Mouse (Mus musculus) adrenal gland, postnatal 36 days (tissue): ENCODE data around the gene Adrb1. TPM values are rescaled to one million over a fixed set of nuclear protein-coding genes. Genes with fewer than 3 reads are reported as not detected.

Source experiments
- DNase-seq, 2 experiments: peaks; one replicate each; pipeline ENCODE4 v3.0.0; 2021; ENCODE audit warnings: mixed read lengths in 1 of 2
- total RNA-seq, 2 experiments: library from RNA; stranded (reverse); gene quantifications; 2 replicates each; pipeline ENCODE4 v1.2.3; 2021

The Adrb1 gene
- total RNA-seq, 2 experiments from 2014 or later, result 2.9 to 4.1 TPM

DNA sequence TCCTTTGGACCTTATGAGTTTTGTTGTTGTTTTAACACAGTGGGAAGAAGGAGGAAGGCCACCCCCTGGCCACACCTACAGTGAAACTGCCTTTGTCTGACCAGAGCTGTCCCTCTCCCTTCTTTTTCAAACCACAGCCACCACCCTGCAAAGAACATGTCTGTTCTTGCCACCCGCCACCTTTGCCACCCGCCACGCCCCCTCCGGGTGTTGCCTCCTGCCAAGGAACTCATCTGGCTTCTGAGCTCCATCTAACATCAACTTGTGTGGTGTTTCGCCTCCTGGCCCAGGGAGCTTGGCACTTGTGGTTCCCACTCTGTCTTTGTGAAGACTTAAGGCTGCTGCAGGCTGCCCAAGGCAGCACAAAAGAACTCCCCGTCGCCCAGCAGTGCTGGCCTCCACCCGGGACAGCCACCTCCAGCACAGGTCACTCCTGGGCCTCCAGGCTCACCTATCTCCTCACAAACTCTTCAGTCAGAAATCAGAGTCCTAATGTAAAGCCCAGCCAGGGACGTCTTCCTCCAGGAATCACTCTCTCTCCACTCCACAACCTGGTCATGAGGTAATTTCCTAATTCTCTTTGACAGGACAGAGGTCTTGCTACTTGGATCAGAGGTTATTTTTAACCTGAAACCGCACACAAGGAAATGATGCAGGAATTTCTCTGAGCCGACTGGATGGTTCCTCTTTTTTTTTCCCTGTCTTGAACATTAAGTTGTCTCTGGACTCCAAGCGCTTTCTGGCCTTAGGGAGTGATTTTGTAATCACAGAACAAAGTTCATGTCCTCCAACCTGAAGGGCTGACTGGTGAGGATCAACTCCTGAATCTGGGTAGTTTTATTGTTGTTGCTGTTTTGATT lies 18.5 kb upstream of the Adrb1 start:
- no peak for DNase-seq

GRCm38 (mm10) chr19:56705026-56705675 lies 16.8 kb upstream of the Adrb1 start:
- no peak for DNase-seq

DNA sequence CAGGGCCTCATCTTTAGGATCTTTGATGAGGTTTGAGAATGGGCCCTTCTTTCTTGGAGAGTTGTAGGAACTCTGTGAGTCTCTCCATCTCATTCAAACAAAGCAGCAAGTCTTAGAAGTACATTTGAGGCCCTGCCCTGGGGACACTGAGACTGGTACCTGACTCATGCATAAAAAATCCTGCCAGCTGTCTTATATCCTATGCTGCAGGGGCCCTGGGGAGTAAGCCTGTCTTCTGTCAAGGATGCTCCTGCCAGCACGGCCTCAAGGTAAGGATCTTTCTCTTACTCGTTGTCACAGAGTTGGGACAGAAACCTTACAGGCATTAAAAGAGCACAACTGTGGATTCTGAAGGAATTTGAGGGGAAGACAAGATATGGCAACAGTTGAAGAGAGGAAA lies 13.2 kb upstream of the Adrb1 start:
- DNase-seq, result no peak

DNA sequence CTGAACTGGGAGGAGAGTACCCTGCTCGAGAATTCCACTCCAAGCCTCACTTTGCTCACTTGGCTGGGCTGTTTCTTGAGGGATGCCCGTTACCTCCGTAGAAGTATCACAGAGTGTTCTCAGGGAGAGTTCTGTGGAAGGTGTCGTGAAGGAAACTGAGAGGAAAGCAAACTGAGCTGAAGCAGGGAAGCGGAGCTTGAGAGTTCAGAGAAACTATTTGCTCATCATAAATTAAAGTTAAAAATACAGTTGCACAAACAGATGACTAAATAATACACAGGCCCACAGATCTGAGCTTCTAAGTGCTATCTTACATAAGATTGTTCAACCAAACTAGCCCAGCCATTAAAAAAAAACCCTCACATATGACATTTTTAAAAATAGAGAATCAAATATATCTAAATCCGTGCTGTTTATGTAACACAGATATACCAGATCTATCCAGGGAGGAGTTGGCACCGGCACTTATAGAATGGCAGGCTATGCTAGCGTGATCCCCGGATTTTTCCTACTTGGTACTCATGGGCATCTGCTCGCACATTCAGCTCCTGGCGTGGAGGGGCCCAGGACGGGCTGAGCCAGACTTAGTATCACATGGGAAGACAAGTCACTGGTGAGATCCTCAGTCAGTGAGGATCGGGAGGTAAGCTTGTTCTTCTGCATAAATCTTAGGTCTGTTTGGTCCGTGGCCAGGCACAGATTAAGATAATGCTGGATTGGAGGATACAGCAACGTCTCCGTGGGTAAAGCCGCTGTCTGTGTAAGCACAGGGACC lies 11.7 kb upstream of the Adrb1 start:
- DNase-seq, result no peak

- DNase-seq, result no peak
These were observed 8.4 kb upstream of the Adrb1 start for GRCm38 (mm10) chr19:56713613-56714012.

DNA sequence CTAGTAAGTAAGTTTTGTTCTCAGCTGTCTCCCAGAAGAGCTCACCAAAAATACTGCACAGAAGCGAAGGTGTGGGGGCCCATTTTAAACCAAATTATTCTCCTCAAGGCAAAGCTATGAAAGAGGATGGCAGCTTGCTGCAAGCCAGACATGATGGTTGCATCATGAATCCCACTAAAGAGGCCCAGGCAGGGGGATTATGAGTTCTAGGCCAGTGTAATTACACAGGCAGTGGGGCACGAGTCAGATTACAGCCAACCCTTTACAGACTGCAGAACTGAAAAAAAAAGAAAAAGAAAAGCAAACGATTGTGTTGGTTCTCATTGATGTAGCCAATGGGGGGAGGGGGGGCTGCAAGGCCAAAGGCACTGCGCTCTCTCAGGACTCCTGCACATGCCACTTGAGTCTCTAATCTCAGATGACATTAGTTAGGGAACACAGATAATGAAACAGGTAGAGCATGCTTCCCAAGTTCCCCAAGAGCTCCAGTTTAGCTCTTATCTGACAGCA lies 7.3 kb upstream of the Adrb1 start:
- no peak for DNase-seq

DNA sequence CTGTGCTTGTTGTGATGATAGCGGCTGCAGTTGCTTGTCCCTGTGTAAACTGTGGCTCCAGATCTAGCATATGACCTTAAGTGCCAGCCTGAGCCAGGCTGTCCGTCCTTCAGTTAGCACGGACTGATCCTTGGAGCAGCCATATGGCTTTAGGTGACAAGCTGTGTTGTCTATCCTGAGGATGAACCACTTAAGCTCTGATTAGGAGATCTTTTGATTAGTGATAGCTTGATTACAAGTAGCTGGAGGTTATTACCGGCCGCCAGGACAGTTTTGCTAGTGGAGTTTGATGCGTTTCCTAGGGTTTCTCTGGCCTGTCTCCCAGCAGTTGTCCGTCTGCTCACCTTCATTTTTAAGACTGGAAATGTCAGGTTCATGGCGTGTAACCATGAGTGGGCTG lies 4.0 kb upstream of the Adrb1 start:
- no peak for DNase-seq

GRCm38 (mm10) chr19:56720882-56721281 lies 1.1 kb upstream of the Adrb1 start:
- no peak for DNase-seq

- DNase-seq, result peak in 1 of 2 experiments; percentile 31
These were observed 300 bp downstream of the Adrb1 start for GRCm38 (mm10) chr19:56722291-56722707.

GRCm38 (mm10) chr19:56722711-56723330 lies 822 bp downstream of the Adrb1 start:
- DNase-seq, result no peak

DNA sequence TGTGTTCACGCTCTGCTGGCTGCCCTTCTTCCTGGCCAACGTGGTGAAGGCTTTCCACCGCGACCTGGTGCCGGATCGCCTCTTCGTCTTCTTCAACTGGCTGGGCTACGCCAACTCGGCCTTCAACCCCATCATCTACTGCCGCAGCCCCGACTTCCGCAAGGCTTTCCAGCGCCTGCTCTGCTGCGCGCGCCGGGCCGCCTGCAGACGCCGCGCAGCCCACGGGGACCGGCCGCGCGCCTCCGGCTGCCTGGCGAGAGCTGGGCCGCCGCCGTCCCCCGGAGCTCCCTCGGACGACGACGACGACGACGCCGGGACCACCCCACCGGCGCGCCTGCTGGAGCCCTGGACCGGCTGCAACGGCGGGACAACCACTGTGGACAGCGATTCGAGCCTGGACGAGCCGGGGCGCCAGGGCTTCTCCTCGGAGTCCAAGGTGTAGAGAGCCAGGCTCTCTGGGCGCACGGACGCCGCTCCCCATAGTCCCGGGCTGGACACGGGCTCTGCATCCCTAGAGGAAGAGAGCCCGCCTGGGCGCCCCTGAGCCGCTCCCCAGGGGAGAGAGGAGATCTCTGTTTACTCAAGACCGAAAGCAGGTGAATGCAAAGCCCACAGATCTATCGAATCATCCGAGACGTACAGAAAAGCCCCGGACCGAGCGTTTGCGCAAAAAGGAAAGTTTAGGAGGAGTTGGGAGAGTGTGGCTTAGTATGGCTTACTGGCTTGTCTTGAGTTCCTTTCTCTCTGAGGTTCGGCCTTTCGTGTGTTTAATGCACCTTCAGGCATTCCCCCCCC lies 1.5 kb downstream of the Adrb1 start:
- DNase-seq, result peak; percentile 71 to 77

GRCm38 (mm10) chr19:56724126-56724597 lies 2.2 kb downstream of the Adrb1 start:
- no peak for DNase-seq

DNA sequence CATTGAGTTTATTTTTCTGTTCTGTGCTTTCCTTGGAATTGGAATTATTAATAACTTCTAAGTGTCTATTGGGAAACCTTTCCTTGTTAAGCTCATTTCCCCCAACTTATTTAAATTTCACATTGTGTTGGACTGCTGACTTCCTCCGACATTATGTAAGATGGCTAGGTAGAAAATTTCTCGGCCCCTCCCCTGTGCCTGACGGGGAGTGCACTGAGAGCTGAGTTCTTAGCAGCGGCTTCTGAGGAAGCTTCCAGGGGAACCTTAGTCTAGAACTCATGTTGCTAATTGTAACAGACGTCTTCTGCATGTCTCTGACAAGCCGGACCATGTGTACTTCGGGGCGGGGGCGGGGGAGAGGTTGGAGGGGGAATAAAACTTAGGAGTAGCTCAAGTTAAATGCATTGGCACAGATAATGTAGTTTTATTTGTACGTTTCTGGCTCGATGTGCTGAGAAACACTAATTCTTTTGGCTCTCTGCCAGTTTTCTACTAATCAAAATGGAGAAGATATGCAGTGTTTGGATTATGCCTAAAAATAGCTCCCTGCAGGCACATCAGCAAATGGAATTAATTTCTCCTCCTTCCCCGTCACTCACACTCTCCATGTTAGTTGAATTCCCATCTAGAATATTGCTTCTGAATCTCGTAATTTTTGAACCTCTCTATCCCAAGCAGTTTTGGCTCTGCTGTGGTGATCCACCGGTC lies 5.3 kb downstream of the Adrb1 start:
- DNase-seq, result no peak

GRCm38 (mm10) chr19:56734033-56734572 lies 12.1 kb downstream of the Adrb1 start:
- no peak for DNase-seq

- DNase-seq, result no peak
These were observed 13.7 kb downstream of the Adrb1 start for GRCm38 (mm10) chr19:56735747-56736146.

DNA sequence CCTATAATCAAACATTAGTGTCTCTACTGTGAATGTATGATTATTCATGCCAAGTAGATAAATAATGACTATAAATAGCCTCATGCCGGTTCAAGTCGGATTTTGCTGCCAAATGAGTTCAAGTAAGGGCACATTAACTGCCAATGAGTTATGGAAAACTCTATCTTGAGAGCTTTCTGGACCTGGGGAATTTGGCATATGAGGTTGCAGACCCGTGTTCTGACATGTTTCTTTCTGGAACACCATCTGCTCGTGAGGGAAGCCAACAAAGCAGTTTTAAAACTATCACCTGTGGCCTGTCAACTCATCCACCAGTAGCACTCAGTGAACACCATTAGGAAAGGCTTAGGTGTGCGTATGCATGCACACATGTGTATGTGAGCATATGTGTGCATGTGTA lies 14.3 kb downstream of the Adrb1 start:
- DNase-seq, result no peak

DNA sequence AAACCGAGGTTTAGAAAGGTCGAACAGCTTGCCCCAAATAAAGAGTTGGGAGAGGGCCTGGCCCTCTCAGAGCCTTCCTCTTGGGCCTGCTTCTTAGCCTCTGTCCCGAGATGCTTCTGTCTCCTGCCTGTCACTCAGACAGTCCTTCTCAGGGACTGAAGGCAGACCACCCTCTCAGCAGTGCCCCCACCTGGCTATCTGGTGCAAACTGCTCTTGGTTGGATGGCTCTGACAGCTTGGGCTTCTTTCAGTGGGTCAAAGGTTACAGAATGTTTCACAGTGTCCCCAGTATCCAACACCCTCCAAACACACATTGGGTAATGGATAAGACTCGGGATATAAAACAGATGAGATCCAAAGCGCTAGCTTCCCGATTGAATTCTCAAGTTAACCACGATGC lies 23.1 kb downstream of the Adrb1 start:
- DNase-seq, result peak in 1 of 2 experiments; percentile 27

GRCm38 (mm10) chr19:56745528-56745927 lies 23.5 kb downstream of the Adrb1 start:
- DNase-seq, result no peak

GRCm38 (mm10) chr19:56746618-56747017 lies 24.6 kb downstream of the Adrb1 start:
- DNase-seq, result no peak

- no peak for DNase-seq
These were observed 25.9 kb downstream of the Adrb1 start for GRCm38 (mm10) chr19:56747878-56748277.
